Mouse (Mus musculus) forebrain, embryonic 15.5 days (tissue): ENCODE measurements at regions not wholly inside any gene's neighbourhood (a gene's known extent, or its start where the extent isn't known, plus 50 kb on each side); places are given as distances from the start of the nearest gene placed in this dataset.

ENCODE experiments used
- ATAC-seq: fragments of 200-750 bp; cut with Nextera tagmentation; replicated peaks from 2 replicates; pipeline ENCODE4 v1.8.0; 2017; ENCODE audit warnings: mild to moderate bottlenecking, moderate TSS enrichment, moderate library complexity
- H3K27ac ChIP-seq: fragments of 300-500 bp; sonication (generic); replicated peaks from 2 replicates; pipeline ENCODE4 v1.5.1; 2015; ENCODE audit warnings: mild to moderate bottlenecking, inconsistent platforms
- H3K27me3 ChIP-seq: fragments of 300-500 bp; sonication (generic); 2 replicates; pipeline ENCODE4 v1.6.1; 2015; ENCODE audit warnings: inconsistent platforms
- H3K36me3 ChIP-seq: fragments of 300-500 bp; sonication (generic); 2 replicates; pipeline ENCODE4 v1.6.1; 2015; ENCODE audit warnings: mild to moderate bottlenecking, inconsistent platforms
- H3K4me1 ChIP-seq: fragments of 300-500 bp; sonication (generic); 2 replicates; pipeline ENCODE4 v1.6.1; 2015; ENCODE audit warnings: inconsistent platforms
- H3K4me2 ChIP-seq: fragments of 300-500 bp; sonication (generic); replicated peaks from 2 replicates; pipeline ENCODE4 v1.6.1; 2015; ENCODE audit warnings: mild to moderate bottlenecking, inconsistent platforms
- H3K4me3 ChIP-seq: fragments of 300-500 bp; sonication (generic); 2 replicates; pipeline ENCODE4 v1.5.1; 2015; ENCODE audit warnings: mild to moderate bottlenecking, inconsistent platforms
- H3K9ac ChIP-seq: fragments of 300-500 bp; sonication (generic); replicated peaks from 2 replicates; pipeline ENCODE4 v1.6.1; 2015; ENCODE audit warnings: mild to moderate bottlenecking, inconsistent platforms
- H3K9me3 ChIP-seq: fragments of 300-500 bp; sonication (generic); 2 replicates; pipeline ENCODE4 v1.6.1; 2016; ENCODE audit warnings: inconsistent platforms
- WGBS: fragments of 180-500 bp; shearing (Covaris S2); methylation state at CpG from one replicate; pipeline ENCODE4 v1.1.7; 2015; ENCODE audit warnings: mixed read lengths; 5-methylcytosine and 5-hydroxymethylcytosine counted together

- WGBS: 28% methylated on average over 19 of the region's 19 CpGs
- no peaks in the 10 kb centered on the region for H3K27me3 ChIP-seq
- H3K4me3 ChIP-seq: no peak overlapping the region
- H3K4me1 ChIP-seq: peaks cover 9% of the 10 kb centered on the region
- no peaks in the 10 kb centered on the region for H3K36me3 ChIP-seq
- 0 out of 2 replicates have a peak overlapping the region, but pooled peaks have one; percentile 16 for H3K27ac ChIP-seq
- H3K9ac ChIP-seq: no peak overlapping the region
- peak; percentile 70 for ATAC-seq
- H3K9me3 ChIP-seq: no peaks in the 10 kb centered on the region
- no peak overlapping the region; the same call in 1 of the 2 replicates for H3K4me2 ChIP-seq
Observed at GRCm38 (mm10) chr2:174008350-174009218, 67.5 kb upstream of the Stx16 start.

GRCm38 (mm10) chr2:174010038-174010437, 66.1 kb upstream of the Stx16 start:
- H3K27me3 ChIP-seq: no peaks in the 10 kb centered on the region
- WGBS: 70% methylated on average over 3 of the region's 3 CpGs
- peaks cover 9% of the 10 kb centered on the region for H3K4me1 ChIP-seq
- H3K4me2 ChIP-seq: no peak overlapping the region
- H3K4me3 ChIP-seq: no peak overlapping the region
- no peak for ATAC-seq
- H3K27ac ChIP-seq: no peak overlapping the region
- H3K9me3 ChIP-seq: no peaks in the 10 kb centered on the region
- no peak overlapping the region for H3K9ac ChIP-seq
- no peaks in the 10 kb centered on the region for H3K36me3 ChIP-seq

DNA sequence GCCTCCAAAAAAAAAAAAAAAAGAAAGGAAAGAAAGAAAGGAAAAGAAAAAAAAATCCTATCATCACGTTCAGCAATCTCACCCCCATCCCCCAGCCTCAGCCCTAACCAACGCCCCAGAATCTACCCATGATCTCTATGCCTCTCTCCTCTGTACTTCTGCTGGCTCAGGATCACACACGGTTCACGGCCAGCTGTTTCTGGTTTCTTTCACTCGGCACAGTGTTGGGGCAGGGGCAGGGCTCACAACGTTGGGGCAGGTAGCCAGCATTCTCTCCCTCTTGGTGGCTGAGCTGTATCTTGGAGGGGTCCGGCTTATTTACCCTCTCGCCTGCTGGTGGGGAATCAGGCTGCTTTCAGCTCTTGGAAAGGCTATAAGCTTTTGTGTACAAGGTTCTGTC, 64.7 kb upstream of the Stx16 start:
- no peak overlapping the region for H3K27ac ChIP-seq
- H3K9ac ChIP-seq: no peak overlapping the region
- H3K4me1 ChIP-seq: peaks cover 9% of the 10 kb centered on the region
- ATAC-seq: no peak
- H3K4me3 ChIP-seq: no peak overlapping the region
- no peaks in the 10 kb centered on the region for H3K27me3 ChIP-seq
- WGBS: 60% methylated on average over 8 of the region's 8 CpGs
- no peak overlapping the region for H3K4me2 ChIP-seq
- H3K36me3 ChIP-seq: no peaks in the 10 kb centered on the region
- no peaks in the 10 kb centered on the region for H3K9me3 ChIP-seq

GRCm38 (mm10) chr2:174014361-174014760, 61.7 kb upstream of the Stx16 start:
- Histone ChIP-seq H3K27me3 (no peaks in the 10 kb centered on the region), H3K4me3 (no peak overlapping the region), H3K4me1 (no peaks in the 10 kb centered on the region), H3K4me2 (no peak overlapping the region), H3K9ac (no peak overlapping the region), H3K27ac (no peak overlapping the region), H3K36me3 (no peaks in the 10 kb centered on the region), H3K9me3 (no peaks in the 10 kb centered on the region)
- 66% methylated on average over 2 of the region's 2 CpGs for WGBS
- ATAC-seq: no peak

DNA sequence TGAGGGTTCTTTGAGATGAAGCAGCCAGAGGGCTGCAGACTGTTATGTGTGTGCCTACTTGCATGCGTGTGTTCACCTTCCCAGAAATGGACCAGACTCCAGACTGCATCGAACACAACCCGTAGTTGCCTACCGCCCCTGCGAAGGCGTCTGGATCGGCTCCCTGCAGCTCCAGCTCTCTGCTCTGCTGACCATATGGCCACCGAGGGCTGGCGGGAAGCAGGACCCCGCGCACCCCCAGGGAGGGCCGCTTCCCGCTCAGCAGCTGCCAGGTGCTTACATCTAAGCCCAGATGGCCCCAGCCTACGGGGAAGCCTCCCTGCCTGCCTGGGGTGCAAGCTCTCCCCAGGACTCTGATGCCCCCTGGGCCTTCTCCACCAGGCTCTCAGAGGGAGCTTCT, 60.8 kb upstream of the Stx16 start:
- 79% methylated on average over 14 of the region's 14 CpGs for WGBS
- Histone ChIP-seq H3K4me3 (no peak overlapping the region), H3K27ac (no peak overlapping the region), H3K36me3 (no peaks in the 10 kb centered on the region), H3K4me2 (no peak overlapping the region), H3K9ac (no peak overlapping the region), H3K27me3 (no peaks in the 10 kb centered on the region), H3K4me1 (no peaks in the 10 kb centered on the region), H3K9me3 (no peaks in the 10 kb centered on the region)
- ATAC-seq: no peak

DNA sequence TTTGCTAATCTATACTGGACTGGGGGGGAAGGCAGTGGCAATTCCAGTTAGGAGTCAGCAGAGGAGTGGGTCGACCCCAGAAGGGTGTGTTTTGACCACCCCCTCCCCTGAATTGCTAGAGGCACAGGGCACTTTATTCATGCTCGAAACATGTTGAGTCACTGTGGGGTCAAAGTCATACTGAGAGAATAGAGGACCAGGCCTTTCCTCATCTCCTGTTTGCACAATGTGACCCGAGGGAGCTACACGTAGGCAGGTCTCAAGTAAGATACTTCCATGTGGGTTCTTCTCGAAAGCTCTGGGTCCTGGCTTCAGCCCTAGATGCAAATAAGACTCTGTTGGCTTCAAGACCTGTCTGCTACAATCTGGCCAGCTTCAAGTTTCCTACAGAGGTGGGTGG, 60.0 kb upstream of the Stx16 start:
- WGBS: 86% methylated on average over 5 of the region's 5 CpGs
- no peak overlapping the region for H3K9ac ChIP-seq
- H3K9me3 ChIP-seq: no peaks in the 10 kb centered on the region
- no peak overlapping the region for H3K4me2 ChIP-seq
- no peak overlapping the region for H3K27ac ChIP-seq
- ATAC-seq: no peak
- no peak overlapping the region for H3K4me3 ChIP-seq
- H3K27me3 ChIP-seq: no peaks in the 10 kb centered on the region
- no peaks in the 10 kb centered on the region for H3K36me3 ChIP-seq
- H3K4me1 ChIP-seq: no peaks in the 10 kb centered on the region

DNA sequence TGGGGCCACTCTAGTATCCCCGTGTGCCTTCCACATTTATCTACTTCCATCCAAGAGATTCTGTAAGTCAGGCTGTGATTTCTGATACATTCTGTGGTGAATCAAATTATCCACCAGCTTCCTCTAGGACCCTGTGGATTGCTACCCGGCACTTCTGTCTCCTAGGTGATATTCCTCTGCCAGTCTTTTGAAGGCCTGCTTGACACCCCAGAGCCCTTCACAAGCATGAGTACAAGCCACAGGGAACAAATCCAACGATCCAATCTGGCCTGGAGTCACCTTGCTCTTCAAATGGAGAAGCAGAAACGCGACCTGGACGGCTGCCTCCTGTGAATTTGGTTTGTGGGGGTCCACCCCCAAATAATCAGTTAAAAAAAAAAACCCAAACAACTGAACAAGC, 59.1 kb upstream of the Stx16 start:
- no peak overlapping the region for H3K4me3 ChIP-seq
- no peak overlapping the region for H3K27ac ChIP-seq
- no peak for ATAC-seq
- no peaks in the 10 kb centered on the region for H3K27me3 ChIP-seq
- no peaks in the 10 kb centered on the region for H3K4me1 ChIP-seq
- 65% methylated on average over 6 of the region's 6 CpGs for WGBS
- H3K36me3 ChIP-seq: no peaks in the 10 kb centered on the region
- no peak overlapping the region for H3K4me2 ChIP-seq
- H3K9me3 ChIP-seq: no peaks in the 10 kb centered on the region
- no peak overlapping the region for H3K9ac ChIP-seq

DNA sequence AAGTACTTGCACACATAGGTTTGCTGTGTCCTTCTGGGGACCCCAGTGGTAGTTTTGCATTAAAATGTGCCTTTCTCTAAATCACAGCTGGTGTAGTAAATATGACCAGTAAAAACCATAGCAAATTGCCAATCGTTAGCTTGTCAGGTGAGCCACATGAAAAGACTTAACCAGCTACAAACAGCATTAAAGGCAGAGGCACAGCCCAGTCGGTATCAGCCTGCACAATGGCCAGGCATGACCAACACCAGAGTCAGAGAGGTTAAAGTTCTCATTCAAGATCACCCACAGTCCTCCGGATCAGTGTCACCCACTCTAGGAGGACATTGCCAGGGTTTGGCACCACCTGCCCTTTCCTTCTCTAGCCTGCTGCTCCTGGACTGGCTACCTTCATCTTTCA, 58.5 kb upstream of the Stx16 start:
- no peak overlapping the region for H3K27ac ChIP-seq
- H3K4me3 ChIP-seq: no peak overlapping the region
- H3K36me3 ChIP-seq: no peaks in the 10 kb centered on the region
- ATAC-seq: no peak
- no peak overlapping the region for H3K9ac ChIP-seq
- no peaks in the 10 kb centered on the region for H3K27me3 ChIP-seq
- 70% methylated on average over 3 of the region's 3 CpGs for WGBS
- no peaks in the 10 kb centered on the region for H3K4me1 ChIP-seq
- no peak overlapping the region for H3K4me2 ChIP-seq
- H3K9me3 ChIP-seq: no peaks in the 10 kb centered on the region

DNA sequence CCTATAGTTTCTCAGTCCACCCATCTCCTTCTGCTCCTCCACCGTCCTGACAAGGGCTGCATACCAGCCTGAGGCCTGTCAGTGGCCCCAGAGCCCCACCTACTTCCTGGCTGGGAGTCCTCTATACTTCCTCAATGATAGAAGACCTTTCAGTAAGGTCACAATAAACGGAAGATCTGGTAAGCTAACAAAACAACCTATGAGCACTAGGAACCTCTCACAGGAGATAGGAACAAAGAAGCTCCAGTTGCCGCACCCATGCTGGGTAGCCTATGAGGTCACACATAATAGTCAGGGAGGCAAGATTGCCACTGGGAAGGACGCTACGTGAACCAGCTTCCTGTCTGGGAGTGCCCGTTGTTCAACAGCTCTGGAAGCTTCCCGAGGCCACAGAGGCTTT, 58.1 kb upstream of the Stx16 start:
- Histone ChIP-seq H3K36me3 (no peaks in the 10 kb centered on the region), H3K27me3 (no peaks in the 10 kb centered on the region), H3K4me3 (no peak overlapping the region), H3K4me2 (no peak overlapping the region), H3K27ac (no peak overlapping the region), H3K9ac (no peak overlapping the region), H3K9me3 (no peaks in the 10 kb centered on the region), H3K4me1 (no peaks in the 10 kb centered on the region)
- 78% methylated on average over 7 of the region's 7 CpGs for WGBS
- ATAC-seq: no peak

- H3K27ac ChIP-seq: no peak overlapping the region
- no peaks in the 10 kb centered on the region for H3K36me3 ChIP-seq
- H3K4me3 ChIP-seq: no peak overlapping the region
- WGBS: 94% methylated on average over 4 of the region's 4 CpGs
- H3K27me3 ChIP-seq: no peaks in the 10 kb centered on the region
- no peak overlapping the region for H3K4me2 ChIP-seq
- no peaks in the 10 kb centered on the region for H3K9me3 ChIP-seq
- no peak overlapping the region for H3K9ac ChIP-seq
- H3K4me1 ChIP-seq: no peaks in the 10 kb centered on the region
- no peak for ATAC-seq
Observed at GRCm38 (mm10) chr2:174018986-174019385, 57.1 kb upstream of the Stx16 start.

- H3K36me3 ChIP-seq: no peaks in the 10 kb centered on the region
- no peak overlapping the region for H3K27ac ChIP-seq
- no peaks in the 10 kb centered on the region for H3K27me3 ChIP-seq
- H3K4me1 ChIP-seq: no peaks in the 10 kb centered on the region
- H3K9me3 ChIP-seq: no peaks in the 10 kb centered on the region
- no peak for ATAC-seq
- H3K4me3 ChIP-seq: no peak overlapping the region
- no peak overlapping the region for H3K4me2 ChIP-seq
- H3K9ac ChIP-seq: no peak overlapping the region
- WGBS: 88% methylated on average over 4 of the region's 4 CpGs
Observed at GRCm38 (mm10) chr2:174019970-174020369, 56.1 kb upstream of the Stx16 start.

DNA sequence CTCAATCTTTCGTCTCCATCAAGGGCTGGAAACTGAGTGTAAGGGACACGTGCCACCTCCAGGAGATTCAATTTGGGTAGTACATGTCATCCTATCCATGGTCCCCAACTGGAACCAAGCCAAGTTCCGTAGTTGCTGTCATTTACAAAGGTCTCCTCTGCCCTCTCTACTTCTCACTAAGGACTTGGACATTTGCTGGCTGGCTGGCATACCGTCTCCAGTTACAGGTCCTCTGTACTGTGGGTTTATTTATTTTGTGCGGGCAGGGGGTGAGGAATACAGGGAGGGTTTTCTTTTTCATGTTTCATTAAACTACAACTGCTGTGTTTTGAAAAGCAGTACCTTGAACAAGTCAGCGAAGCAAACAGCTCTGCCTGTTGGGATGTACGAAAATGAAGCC, 55.7 kb upstream of the Stx16 start:
- Histone ChIP-seq H3K4me2 (no peak overlapping the region), H3K4me1 (no peaks in the 10 kb centered on the region), H3K9ac (no peak overlapping the region), H3K36me3 (no peaks in the 10 kb centered on the region), H3K27ac (no peak overlapping the region), H3K4me3 (no peak overlapping the region), H3K9me3 (no peaks in the 10 kb centered on the region), H3K27me3 (no peaks in the 10 kb centered on the region)
- ATAC-seq: no peak
- 78% methylated on average over 7 of the region's 7 CpGs for WGBS

DNA sequence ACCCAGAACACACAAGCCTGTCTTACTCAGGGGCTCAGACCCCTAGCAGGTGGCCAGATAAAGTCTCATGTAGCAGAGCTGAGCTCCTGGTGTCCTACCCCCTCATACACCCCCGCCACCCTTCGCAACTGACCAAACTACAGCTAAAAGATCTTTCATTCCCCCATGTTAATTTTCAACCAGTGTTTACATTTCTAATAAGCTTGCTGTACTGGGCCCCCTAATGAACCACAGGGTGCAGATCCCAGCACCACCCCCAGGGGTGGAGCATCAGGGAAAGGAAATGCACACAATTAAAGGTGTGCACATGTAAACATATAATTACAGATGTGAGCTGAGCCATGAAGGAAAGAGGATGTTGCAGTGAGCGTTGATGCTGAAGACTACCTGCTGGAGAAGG, 54.6 kb upstream of the Stx16 start:
- no peak for ATAC-seq
- no peak overlapping the region for H3K4me3 ChIP-seq
- no peak overlapping the region for H3K4me2 ChIP-seq
- H3K36me3 ChIP-seq: no peaks in the 10 kb centered on the region
- H3K27ac ChIP-seq: no peak overlapping the region
- H3K27me3 ChIP-seq: no peaks in the 10 kb centered on the region
- WGBS: 90% methylated on average over 3 of the region's 3 CpGs
- H3K9ac ChIP-seq: no peak overlapping the region
- H3K9me3 ChIP-seq: no peaks in the 10 kb centered on the region
- no peaks in the 10 kb centered on the region for H3K4me1 ChIP-seq
